Mouse (Mus musculus) ovary, postnatal 10 days (tissue): ENCODE results near the gene Cntnap5a.

ENCODE experiments used
- DNase-seq: peaks from one replicate; pipeline ENCODE4 v3.0.0; 2022; ENCODE audit warnings: low spot score

Cntnap5a gene

DNA sequence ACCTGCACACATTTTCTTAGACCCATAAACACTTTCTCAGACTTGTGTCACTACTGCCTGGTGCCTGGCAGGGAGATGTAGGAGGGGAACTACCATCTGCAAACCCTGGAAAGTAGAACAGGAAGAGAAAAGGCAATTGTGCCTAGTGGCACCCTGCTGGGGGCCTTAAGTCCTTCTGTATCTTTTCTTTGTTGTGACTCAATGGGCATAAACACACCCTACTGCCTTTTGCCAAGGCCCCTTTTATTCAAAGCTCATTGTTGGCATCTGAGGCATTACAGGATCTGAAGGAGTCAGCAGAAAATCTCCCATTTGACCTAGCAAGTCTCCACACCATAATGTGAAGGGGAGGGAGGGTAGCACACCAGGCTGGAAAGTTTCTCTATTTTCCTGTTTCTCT lies 682.2 kb downstream of the Cntnap5a start:
- DNase-seq = no peak

DNA sequence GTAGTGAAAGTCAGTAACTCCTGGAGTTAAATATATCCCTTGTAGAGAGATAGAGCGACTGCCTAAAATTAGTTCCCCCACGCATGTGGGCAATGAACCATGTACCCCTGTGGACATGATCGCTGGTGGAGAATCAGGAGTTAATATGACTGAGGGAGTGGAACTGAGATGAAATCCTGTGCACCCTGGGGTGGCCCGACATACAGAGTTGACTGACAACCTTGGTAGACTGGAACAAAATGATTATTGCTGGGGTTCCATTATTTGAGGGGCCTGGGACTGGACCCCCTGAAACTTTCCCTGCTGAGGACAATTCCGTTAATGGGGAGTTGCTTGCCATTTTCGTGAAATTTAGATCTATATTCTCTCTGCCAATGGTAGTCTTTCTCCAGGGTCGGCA lies 683.0 kb downstream of the Cntnap5a start:
- no peak for DNase-seq

DNA sequence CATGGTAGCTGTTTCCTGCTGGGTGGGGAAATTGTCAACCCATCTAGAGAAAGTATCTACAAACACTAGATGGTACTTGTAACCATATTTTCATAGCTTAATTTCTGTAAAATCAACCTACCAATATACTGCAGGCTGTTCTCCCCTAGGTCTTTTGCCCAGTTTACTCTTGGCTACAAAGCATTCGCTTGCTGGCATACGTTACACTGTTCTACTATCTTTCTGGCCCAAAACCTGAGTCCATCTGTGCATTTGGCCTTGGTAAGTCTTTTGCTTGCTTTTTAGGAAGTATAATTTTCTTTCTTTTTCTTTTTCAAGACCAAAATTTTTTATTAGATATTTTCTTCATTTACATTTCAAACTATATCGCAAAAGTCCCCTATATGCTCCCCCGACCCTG lies 686.3 kb downstream of the Cntnap5a start:
- no peak for DNase-seq

DNA sequence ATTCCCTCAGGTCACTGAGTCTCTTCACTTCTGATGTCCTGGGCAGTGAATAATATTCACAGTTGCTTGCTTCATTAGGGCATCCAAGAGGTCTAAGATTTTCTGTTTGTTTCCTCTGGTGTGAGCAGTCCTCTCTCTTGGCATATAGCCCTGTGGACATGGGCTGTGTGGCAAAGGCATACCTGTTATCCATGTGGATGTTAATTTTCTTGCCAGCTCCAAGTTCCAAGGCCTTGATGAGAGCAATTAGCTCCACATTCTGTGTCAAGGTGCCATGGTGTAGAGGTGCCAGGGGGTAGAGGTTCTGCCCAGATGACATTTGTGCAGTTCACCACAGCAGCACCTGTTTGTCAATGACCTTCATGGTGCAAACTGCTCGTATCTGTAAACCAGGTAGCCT lies 689.0 kb downstream of the Cntnap5a start:
- no peak for DNase-seq

DNA sequence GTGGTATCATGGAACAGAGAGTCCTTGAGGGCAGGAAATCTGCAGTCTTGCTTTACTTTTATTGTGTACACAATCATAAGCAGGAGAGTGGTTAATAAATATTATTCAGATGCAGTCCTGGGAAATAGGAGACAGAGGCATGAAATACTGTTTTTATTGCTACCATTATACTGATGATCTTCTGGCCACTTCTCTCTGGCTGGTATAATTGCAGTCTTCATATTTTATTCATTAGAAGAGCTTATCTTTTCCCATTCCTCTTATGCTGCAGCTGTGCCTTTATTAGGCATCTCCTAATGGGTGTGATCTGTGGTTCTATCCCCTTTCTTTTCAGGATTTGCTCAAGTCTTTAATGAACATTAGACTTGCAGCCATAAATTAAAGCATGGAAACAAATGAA lies 707.8 kb downstream of the Cntnap5a start:
- DNase-seq = no peak

DNA sequence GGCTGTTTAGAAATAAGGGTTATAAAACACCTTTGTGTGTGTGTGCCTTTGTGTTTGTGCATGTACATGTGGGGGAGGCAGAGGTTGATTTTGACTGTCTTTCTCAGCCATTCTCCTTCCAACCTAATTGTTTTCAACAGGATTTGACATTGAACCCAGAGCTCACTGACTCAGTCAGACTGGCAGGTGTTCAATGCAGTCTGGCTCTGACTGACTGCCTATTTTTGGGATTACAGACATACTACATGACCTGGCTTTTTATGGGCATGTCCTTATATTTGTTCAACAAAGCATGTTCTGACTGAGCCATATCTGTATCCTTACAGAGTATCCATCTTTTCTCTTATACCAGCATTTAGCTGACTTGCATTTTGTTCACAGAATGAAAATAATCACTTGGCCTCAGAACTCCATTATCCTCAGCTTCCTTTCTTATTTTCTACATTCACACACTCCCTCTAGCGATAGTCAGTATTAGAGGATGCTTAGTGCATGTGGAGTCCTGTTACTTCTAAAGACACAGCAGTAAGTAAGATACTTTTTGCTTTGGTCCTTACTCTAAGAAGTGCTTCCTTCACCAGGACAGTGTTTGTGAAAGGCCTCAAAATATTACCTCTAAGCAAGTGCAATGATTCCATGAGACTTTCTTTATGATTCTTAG lies 717.6 kb downstream of the Cntnap5a start:
- DNase-seq = no peak

DNA sequence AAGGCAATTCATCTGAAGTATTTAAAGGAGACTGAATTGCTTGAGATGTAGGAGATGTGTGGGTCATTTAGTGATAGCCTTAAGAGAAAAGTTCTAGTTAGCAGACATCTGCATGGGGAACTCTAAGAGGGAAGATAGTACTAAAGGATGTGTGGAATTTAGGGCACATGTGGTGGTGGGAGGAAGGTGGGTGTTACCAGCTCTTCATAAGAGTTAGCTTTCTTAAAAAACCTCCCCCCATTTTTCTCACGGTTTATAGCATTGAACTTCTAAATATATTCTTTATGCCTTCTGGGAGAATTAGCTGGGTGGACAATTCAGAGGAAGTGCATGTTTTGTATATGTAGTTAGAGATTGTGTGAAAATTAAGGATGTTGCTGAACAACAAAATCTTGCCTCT lies 725.3 kb downstream of the Cntnap5a start:
- DNase-seq = no peak

DNA sequence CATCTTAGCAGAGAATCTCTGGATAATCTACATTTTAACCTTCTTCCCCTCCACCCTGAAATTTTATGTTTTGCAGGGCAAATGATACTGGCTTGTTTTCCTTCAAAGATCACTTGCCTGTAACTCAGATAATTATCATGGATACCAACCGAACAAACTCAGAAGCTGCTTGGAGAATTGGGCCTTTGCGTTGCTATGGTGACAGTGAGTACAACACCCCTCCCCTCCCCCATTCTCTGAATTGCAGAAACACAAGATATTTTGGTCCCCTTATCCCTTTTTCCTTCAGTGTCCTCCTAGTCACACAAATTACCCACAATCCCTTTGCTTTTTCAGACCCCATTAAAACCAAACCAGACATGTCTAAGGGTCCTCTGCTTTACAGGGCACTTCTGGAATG lies 743.8 kb downstream of the Cntnap5a start:
- no peak for DNase-seq

DNA sequence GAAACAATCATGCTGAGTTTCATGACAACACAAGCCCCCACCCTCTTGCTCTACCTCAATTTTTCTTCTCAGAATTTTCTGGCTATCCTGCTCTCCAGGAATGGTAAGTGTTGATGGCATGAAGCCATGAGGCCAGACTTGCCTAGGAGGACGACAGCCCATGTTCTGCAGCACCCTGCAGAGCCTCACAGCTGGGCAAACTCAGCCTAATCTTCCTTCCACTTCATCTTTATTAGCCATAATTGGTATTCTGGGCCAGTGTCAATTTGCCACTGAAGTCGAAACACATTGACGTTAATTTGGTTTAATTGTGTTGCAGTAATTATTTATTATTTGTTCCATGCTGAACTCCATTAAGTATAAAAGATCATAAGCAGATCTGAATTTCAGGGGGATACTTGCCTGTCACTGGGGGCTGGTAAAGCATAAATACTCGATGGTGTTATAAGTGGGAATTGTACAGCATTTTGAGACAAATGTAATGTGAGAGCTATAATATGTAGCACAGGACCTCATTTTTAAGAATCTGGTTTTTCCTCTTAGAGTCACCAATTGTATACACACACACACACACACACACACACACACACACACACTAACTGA lies 770.7 kb downstream of the Cntnap5a start:
- DNase-seq = no peak

DNA sequence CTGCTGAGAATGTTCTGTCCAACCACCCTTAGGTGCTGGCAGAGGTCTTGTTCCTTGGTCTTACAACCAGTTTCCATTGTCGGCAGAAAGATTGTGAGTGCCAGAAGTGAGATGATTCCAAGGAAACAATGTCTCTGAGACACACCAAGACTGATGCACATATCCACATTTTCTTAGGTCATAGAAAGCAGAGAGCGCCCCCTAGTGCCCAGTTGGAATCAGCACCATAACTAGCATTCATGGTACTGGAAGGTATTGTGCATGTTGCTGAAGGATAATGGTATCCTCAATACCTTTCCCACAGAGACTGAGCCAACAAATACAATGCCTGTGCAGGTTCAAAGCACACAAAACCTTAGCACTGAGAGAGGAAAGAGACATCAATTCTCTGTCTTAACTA lies 793.1 kb downstream of the Cntnap5a start:
- DNase-seq = peak; percentile 19

DNA sequence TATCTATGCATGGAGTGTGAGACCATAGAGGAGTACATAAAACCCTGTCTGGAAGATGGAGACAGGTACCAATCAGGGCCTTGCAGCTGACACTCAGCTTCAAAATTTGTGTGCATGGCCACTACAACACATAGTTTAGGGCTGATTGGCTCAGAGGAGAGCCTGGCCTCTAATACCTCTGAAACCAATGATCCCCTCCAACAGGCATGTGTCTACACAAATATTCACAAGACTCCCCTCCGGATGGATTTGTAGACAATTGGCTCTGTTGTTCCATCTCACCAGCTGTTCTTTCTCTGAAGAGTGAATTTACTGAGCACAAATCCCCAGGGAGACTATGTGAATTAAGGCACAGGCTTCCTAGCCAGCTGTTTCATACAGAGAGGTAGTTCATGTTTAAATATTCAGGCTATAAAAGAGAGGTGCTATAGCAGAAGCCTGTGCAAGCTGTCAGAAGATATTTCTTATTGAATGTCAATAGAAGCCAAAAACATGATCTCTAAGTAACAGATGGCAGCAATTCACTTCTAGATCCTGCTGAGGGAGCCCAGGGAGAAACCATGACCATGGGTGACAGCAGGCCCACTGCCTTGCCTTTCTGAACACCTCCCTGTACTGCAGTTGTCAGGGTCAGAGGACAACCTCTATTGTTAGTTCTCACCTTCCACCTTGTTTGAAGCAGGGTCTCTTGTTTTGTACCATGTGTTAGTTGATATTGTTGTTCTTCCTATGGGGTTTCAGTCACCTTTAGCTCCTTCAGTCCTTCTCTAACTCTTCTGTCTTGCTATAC lies 804.4 kb downstream of the Cntnap5a start:
- no peak for DNase-seq

DNA sequence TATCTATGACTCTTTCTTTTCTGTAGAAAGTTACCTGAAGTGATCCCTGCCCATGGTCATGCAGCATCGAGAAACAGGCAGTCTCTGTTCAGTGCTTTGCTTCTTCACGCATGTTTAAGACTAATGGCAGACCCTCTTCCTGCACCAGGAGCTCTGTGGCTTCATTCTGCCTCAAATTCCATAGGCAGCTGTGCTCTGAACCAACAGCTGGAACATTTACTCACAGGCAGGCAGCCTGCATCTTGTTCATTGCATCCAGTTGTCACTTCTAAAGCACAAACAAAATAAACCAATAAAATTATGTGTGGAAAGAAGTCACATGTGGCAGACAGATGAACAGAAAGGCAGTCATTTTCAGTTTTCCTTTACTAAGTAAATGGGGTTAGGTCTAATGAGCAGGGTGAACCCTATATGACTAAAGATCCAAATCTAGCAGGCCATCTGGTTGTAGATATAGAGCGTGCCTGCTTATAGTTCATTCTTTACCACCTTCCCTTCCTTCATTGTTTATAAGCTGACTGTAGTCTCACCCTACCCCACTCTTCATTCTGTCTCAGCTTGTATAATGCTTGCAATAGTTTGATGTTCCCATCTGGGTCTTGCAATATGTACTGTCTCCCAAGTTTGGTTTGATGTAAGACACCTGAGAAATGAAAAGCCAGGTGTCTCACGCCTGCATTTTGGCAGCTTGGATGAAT lies 893.6 kb downstream of the Cntnap5a start:
- DNase-seq = no peak

DNA sequence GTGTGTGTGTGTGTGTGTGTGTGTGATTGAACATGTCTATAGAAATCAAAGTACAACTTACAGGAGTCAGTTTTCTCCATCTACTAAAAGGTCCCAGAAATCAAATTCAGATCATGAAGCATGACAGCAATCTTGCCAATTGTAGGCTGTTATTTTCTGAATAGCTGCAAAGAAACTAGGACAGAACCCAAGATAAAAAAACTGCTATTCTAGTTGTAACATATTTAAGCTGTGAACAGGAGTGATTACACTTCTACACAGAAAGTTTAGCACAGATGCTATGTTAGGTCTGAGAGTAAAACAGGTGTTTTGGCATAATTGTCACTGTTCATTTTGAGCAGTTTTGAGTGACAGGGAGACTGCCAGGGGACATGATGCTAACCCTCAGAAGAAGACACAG lies 931.7 kb downstream of the Cntnap5a start:
- DNase-seq = no peak
